Mouse (Mus musculus) kidney, embryonic 16.5 days (tissue): Measurements from ENCODE around the gene Rgs12. TPM values are rescaled to one million over a fixed set of nuclear protein-coding genes. Genes with fewer than 3 reads are reported as not detected.

Experiments used
- ATAC-seq: fragments of 200-750 bp; cut with Nextera tagmentation; 2 replicates; pipeline ENCODE4 v1.8.0; 2017; ENCODE audit warnings: moderate TSS enrichment; ENCODE audit not compliant: low FRiP score, low TSS enrichment
- H3K27ac ChIP-seq: fragments of 300-500 bp; sonication (generic); 2 replicates; pipeline ENCODE4 v1.5.1; 2014; ENCODE audit warnings: low read length
- H3K27me3 ChIP-seq: fragments of 300-500 bp; sonication (generic); 2 replicates; pipeline ENCODE4 v1.6.1; 2014; ENCODE audit warnings: low read length, control low read depth, mixed read lengths; ENCODE audit not compliant: insufficient read depth
- H3K36me3 ChIP-seq: fragments of 300-500 bp; sonication (generic); 2 replicates; pipeline ENCODE4 v1.6.1; 2014; ENCODE audit warnings: low read length, control low read depth, mixed read lengths; ENCODE audit not compliant: insufficient read depth
- H3K4me1 ChIP-seq: fragments of 300-500 bp; sonication (generic); 2 replicates; pipeline ENCODE4 v1.6.1; 2014; ENCODE audit warnings: low read length, control low read depth, mixed read lengths; ENCODE audit not compliant: insufficient read depth
- H3K4me2 ChIP-seq: fragments of 300-500 bp; sonication (generic); replicated peaks from 2 replicates; pipeline ENCODE4 v1.6.1; 2014; ENCODE audit warnings: low read depth, low read length
- H3K4me3 ChIP-seq: fragments of 300-500 bp; sonication (generic); 2 replicates; pipeline ENCODE4 v1.5.1; 2014; ENCODE audit warnings: mild to moderate bottlenecking, low read length
- H3K9ac ChIP-seq: fragments of 300-500 bp; sonication (generic); replicated peaks from 2 replicates; pipeline ENCODE4 v1.6.1; 2014; ENCODE audit warnings: low read length
- H3K9me3 ChIP-seq: fragments of 300-500 bp; sonication (generic); 2 replicates; pipeline ENCODE4 v1.6.1; 2016; ENCODE audit warnings: low read length, control low read depth
- WGBS: fragments of 180-500 bp; shearing (Covaris S2); extraction: QIAGEN DNeasy Blood & Tissue Kit; methylation state at CpG from one replicate; pipeline ENCODE4 v1.1.7; 2014; 5-methylcytosine and 5-hydroxymethylcytosine counted together
- polyA plus RNA-seq: library from polyadenylated mRNA; unstranded; fragments of >200 nt; fragmentation: Nextera tagmentation; extraction: Ambion mirVana; gene quantifications from 2 replicates; pipeline ENCODE4 v1.2.1, GENCODE M21; 2015

Gene Rgs12
- polyA plus RNA-seq, 1 experiment from 2014 or later: 32.4 TPM

- H3K9ac ChIP-seq: no peak overlapping the region
- no peaks in the 10 kb centered on the region for H3K4me1 ChIP-seq
- H3K27me3 ChIP-seq: no peaks in the 10 kb centered on the region
- no peak overlapping the region for H3K4me2 ChIP-seq
- ATAC-seq: no peak
- no peak overlapping the region for H3K4me3 ChIP-seq
- no peak overlapping the region for H3K27ac ChIP-seq
- no peaks in the 10 kb centered on the region for H3K9me3 ChIP-seq
- 68% methylated on average over 5 of the region's 5 CpGs for WGBS
- no peaks in the 10 kb centered on the region for H3K36me3 ChIP-seq
Observed at GRCm38 (mm10) chr5:35010656-35011055, 61.4 kb downstream of the Rgs12 start.

GRCm38 (mm10) chr5:35011156-35011923, 62.1 kb downstream of the Rgs12 start:
- no peaks in the 10 kb centered on the region for H3K36me3 ChIP-seq
- ATAC-seq: no peak

GRCm38 (mm10) chr5:35014036-35014435, 64.8 kb downstream of the Rgs12 start:
- ATAC-seq: no peak
- WGBS: 73% methylated on average over 6 of the region's 6 CpGs
- Histone ChIP-seq H3K36me3 (no peaks in the 10 kb centered on the region), H3K9me3 (no peaks in the 10 kb centered on the region), H3K27me3 (no peaks in the 10 kb centered on the region), H3K9ac (no peak overlapping the region), H3K4me1 (no peaks in the 10 kb centered on the region), H3K4me3 (no peak overlapping the region), H3K4me2 (no peak overlapping the region), H3K27ac (no peak overlapping the region)

More at GRCm38 (mm10) chr5:35011156-35011923, 62.1 kb downstream of the Rgs12 start:
- Histone ChIP-seq H3K27me3 (no peaks in the 10 kb centered on the region), H3K27ac (no peak overlapping the region), H3K4me3 (no peak overlapping the region), H3K4me1 (no peaks in the 10 kb centered on the region), H3K9ac (no peak overlapping the region), H3K9me3 (no peaks in the 10 kb centered on the region), H3K4me2 (no peak overlapping the region)
- 94% methylated on average over 6 of the region's 6 CpGs for WGBS

- no peak for ATAC-seq
- H3K27ac ChIP-seq: no peak overlapping the region
- 81% methylated on average over 9 of the region's 9 CpGs for WGBS
Observed at GRCm38 (mm10) chr5:35019673-35020300, 70.5 kb downstream of the Rgs12 start.

GRCm38 (mm10) chr5:35020410-35021241, 71.4 kb downstream of the Rgs12 start:
- no peak for ATAC-seq
- Histone ChIP-seq H3K36me3 (peaks cover 15% of the 10 kb centered on the region), H3K27ac (no peak overlapping the region), H3K4me2 (no peak overlapping the region), H3K4me1 (no peaks in the 10 kb centered on the region), H3K4me3 (no peak overlapping the region), H3K9me3 (no peaks in the 10 kb centered on the region), H3K27me3 (no peaks in the 10 kb centered on the region), H3K9ac (no peak overlapping the region)
- 85% methylated on average over 9 of the region's 9 CpGs for WGBS

More at GRCm38 (mm10) chr5:35019673-35020300, 70.5 kb downstream of the Rgs12 start:
- Histone ChIP-seq H3K27me3 (no peaks in the 10 kb centered on the region), H3K4me3 (no peak overlapping the region), H3K36me3 (peaks cover 14% of the 10 kb centered on the region; the same call in 1 of the 2 replicates), H3K9me3 (no peaks in the 10 kb centered on the region), H3K4me1 (no peaks in the 10 kb centered on the region), H3K9ac (no peak overlapping the region), H3K4me2 (no peak overlapping the region)

GRCm38 (mm10) chr5:35024975-35025374, 75.7 kb downstream of the Rgs12 start:
- Histone ChIP-seq H3K9ac (no peak overlapping the region), H3K4me3 (no peak overlapping the region), H3K27ac (no peak overlapping the region), H3K9me3 (no peaks in the 10 kb centered on the region), H3K36me3 (peaks cover 49% of the 10 kb centered on the region), H3K27me3 (no peaks in the 10 kb centered on the region), H3K4me1 (no peaks in the 10 kb centered on the region), H3K4me2 (no peak overlapping the region)
- 11% methylated on average over 2 of the region's 2 CpGs for WGBS
- 0 out of 2 replicates have a peak, but pooled peaks have one; percentile 42 for ATAC-seq

- Histone ChIP-seq H3K4me2 (no peak overlapping the region), H3K4me1 (no peaks in the 10 kb centered on the region), H3K36me3 (peaks cover 47% of the 10 kb centered on the region), H3K27me3 (no peaks in the 10 kb centered on the region), H3K9me3 (no peaks in the 10 kb centered on the region), H3K27ac (no peak overlapping the region), H3K9ac (no peak overlapping the region), H3K4me3 (no peak overlapping the region)
- ATAC-seq: no peak
- WGBS: 100% methylated on average over 1 of the region's 1 CpGs
Observed at GRCm38 (mm10) chr5:35029303-35029702, 80.1 kb downstream of the Rgs12 start.

- no peak overlapping the region for H3K4me2 ChIP-seq
- no peak overlapping the region for H3K27ac ChIP-seq
- no peak for ATAC-seq
- no peak overlapping the region for H3K9ac ChIP-seq
- no peaks in the 10 kb centered on the region for H3K9me3 ChIP-seq
- WGBS: 93% methylated on average over 5 of the region's 5 CpGs
- H3K4me1 ChIP-seq: no peaks in the 10 kb centered on the region
- H3K4me3 ChIP-seq: no peak overlapping the region
- peaks cover 47% of the 10 kb centered on the region for H3K36me3 ChIP-seq
- no peaks in the 10 kb centered on the region for H3K27me3 ChIP-seq
Observed at GRCm38 (mm10) chr5:35029755-35030154, 80.5 kb downstream of the Rgs12 start.

- H3K9me3 ChIP-seq: no peaks in the 10 kb centered on the region
- H3K4me3 ChIP-seq: no peak overlapping the region
- H3K36me3 ChIP-seq: peaks cover 28% of the 10 kb centered on the region
- H3K4me1 ChIP-seq: no peaks in the 10 kb centered on the region
- WGBS: 73% methylated on average over 5 of the region's 5 CpGs
- H3K27me3 ChIP-seq: no peaks in the 10 kb centered on the region
- no peak overlapping the region for H3K4me2 ChIP-seq
- no peak overlapping the region for H3K27ac ChIP-seq
- no peak for ATAC-seq
- no peak overlapping the region for H3K9ac ChIP-seq
Observed at GRCm38 (mm10) chr5:35033068-35033467, 83.8 kb downstream of the Rgs12 start.
